Mouse (Mus musculus) kidney, postnatal 0 days (tissue): ENCODE results near the gene Mroh8. TPM values are rescaled to one million over a fixed set of nuclear protein-coding genes. Genes with fewer than 3 reads are reported as not detected.

Experiments used
- ATAC-seq: fragments of 200-750 bp; cut with Nextera tagmentation; replicated peaks from 2 replicates; pipeline ENCODE4 v1.8.0; 2017; ENCODE audit warnings: low read depth, moderate number of reproducible peaks, moderate TSS enrichment, moderate library complexity; ENCODE audit not compliant: low FRiP score
- DNase-seq: peaks from one replicate; pipeline ENCODE4 v3.0.0-alpha.2; 2016; ENCODE audit warnings: low spot score
- H3K27ac ChIP-seq: fragments of 300-500 bp; sonication (generic); 2 replicates; pipeline ENCODE4 v1.5.1; 2014; ENCODE audit warnings: mild to moderate bottlenecking
- H3K27me3 ChIP-seq: fragments of 300-500 bp; sonication (generic); 2 replicates; pipeline ENCODE4 v1.6.1; 2014; ENCODE audit warnings: low read length, mixed read lengths; ENCODE audit not compliant: insufficient read depth
- H3K36me3 ChIP-seq: fragments of 300-500 bp; sonication (generic); 2 replicates; pipeline ENCODE4 v1.6.1; 2014; ENCODE audit warnings: low read length, mixed read lengths; ENCODE audit not compliant: insufficient read depth
- H3K4me1 ChIP-seq: fragments of 300-500 bp; sonication (generic); replicated peaks from 2 replicates; pipeline ENCODE4 v1.6.1; 2014; ENCODE audit warnings: antibody characterized with exemption, low read length, mixed read lengths; ENCODE audit not compliant: insufficient read depth
- H3K4me2 ChIP-seq: fragments of 300-500 bp; sonication (generic); 2 replicates; pipeline ENCODE4 v1.6.1; 2014; ENCODE audit warnings: mild to moderate bottlenecking, low read length, moderate library complexity, mixed read lengths
- H3K4me3 ChIP-seq: fragments of 300-500 bp; sonication (generic); replicated peaks from 2 replicates; pipeline ENCODE4 v1.5.1; 2014; ENCODE audit warnings: low read depth, low read length
- H3K9ac ChIP-seq: fragments of 300-500 bp; sonication (generic); 2 replicates; pipeline ENCODE4 v1.6.1; 2014; ENCODE audit warnings: low read depth, low read length
- H3K9me3 ChIP-seq: fragments of 300-500 bp; sonication (generic); replicated peaks from 2 replicates; pipeline ENCODE4 v1.6.1; 2016; ENCODE audit warnings: low read length, inconsistent platforms, mixed read lengths
- CTCF ChIP-seq: IDR thresholded peaks from 2 replicates; pipeline ENCODE4 v1.5.1; 2016; ENCODE audit warnings: antibody characterized with exemption, low read depth, mild to moderate bottlenecking, moderate library complexity
- WGBS: fragments of 180-500 bp; shearing (Covaris S2); extraction: QIAGEN DNeasy Blood & Tissue Kit; methylation state at CpG from one replicate; pipeline ENCODE4 v1.1.7; 2014; 5-methylcytosine and 5-hydroxymethylcytosine counted together
- polyA plus RNA-seq: library from polyadenylated mRNA; unstranded; fragments of >200 nt; fragmentation: Nextera tagmentation; extraction: Ambion mirVana; gene quantifications from 2 replicates; pipeline ENCODE4 v1.2.1, GENCODE M21; 2015

Gene Mroh8
- polyA plus RNA-seq, 1 experiment from 2014 or later = 0.29 TPM

GRCm38 (mm10) chr2:157300051-157300450, 20.7 kb upstream of the Mroh8 start:
- H3K4me2 ChIP-seq = no peak overlapping the region
- no peaks in the 10 kb centered on the region for H3K4me1 ChIP-seq
- no peak overlapping the region for H3K27ac ChIP-seq
- 92% methylated on average over 6 of the region's 6 CpGs for WGBS
- no peak overlapping the region for H3K9ac ChIP-seq
- TF ChIP-seq CTCF = no peak
- H3K4me3 ChIP-seq = no peak overlapping the region
- ATAC-seq = no peak
- H3K27me3 ChIP-seq = no peaks in the 10 kb centered on the region
- H3K36me3 ChIP-seq = peaks cover 58% of the 10 kb centered on the region
- no peaks in the 10 kb centered on the region for H3K9me3 ChIP-seq
- no peak for DNase-seq

GRCm38 (mm10) chr2:157296105-157296689, 16.8 kb upstream of the Mroh8 start:
- Histone ChIP-seq H3K4me1 (no peaks in the 10 kb centered on the region), H3K4me2 (no peak overlapping the region), H3K9me3 (no peaks in the 10 kb centered on the region), H3K36me3 (peaks cover 60% of the 10 kb centered on the region), H3K27ac (no peak overlapping the region), H3K27me3 (no peaks in the 10 kb centered on the region), H3K4me3 (no peak overlapping the region), H3K9ac (no peak overlapping the region)
- 65% methylated on average over 7 of the region's 7 CpGs for WGBS
- ATAC-seq (no peak), DNase-seq (no peak)
- TF ChIP-seq CTCF = no peak

GRCm38 (mm10) chr2:157292093-157292492, 12.7 kb upstream of the Mroh8 start:
- no peak overlapping the region for H3K27ac ChIP-seq
- no peaks in the 10 kb centered on the region for H3K4me1 ChIP-seq
- DNase-seq (peak; percentile 85), ATAC-seq (no peak)
- peak; percentile 89 for TF ChIP-seq CTCF
- 9% methylated on average over 2 of the region's 2 CpGs for WGBS
- no peak overlapping the region for H3K4me2 ChIP-seq
- H3K4me3 ChIP-seq = no peak overlapping the region
- H3K27me3 ChIP-seq = no peaks in the 10 kb centered on the region
- peaks cover 35% of the 10 kb centered on the region for H3K36me3 ChIP-seq
- H3K9me3 ChIP-seq = no peaks in the 10 kb centered on the region
- H3K9ac ChIP-seq = no peak overlapping the region

- ATAC-seq (no peak), DNase-seq (no peak)
- 90% methylated on average over 5 of the region's 5 CpGs for WGBS
- no peak overlapping the region for H3K4me2 ChIP-seq
- H3K4me3 ChIP-seq = no peak overlapping the region
- H3K27ac ChIP-seq = no peak overlapping the region
- peaks cover 30% of the 10 kb centered on the region for H3K36me3 ChIP-seq
- H3K9me3 ChIP-seq = no peaks in the 10 kb centered on the region
- no peaks in the 10 kb centered on the region for H3K4me1 ChIP-seq
- no peaks in the 10 kb centered on the region for H3K27me3 ChIP-seq
- no peak for TF ChIP-seq CTCF
- H3K9ac ChIP-seq = no peak overlapping the region
These were observed 9.6 kb upstream of the Mroh8 start for GRCm38 (mm10) chr2:157288996-157289395.

GRCm38 (mm10) chr2:157287542-157287941, 8.2 kb upstream of the Mroh8 start:
- H3K4me3 ChIP-seq = no peak overlapping the region
- DNase-seq (peak; percentile 81), ATAC-seq (no peak)
- WGBS = 15% methylated on average over 3 of the region's 3 CpGs
- no peaks in the 10 kb centered on the region for H3K4me1 ChIP-seq
- H3K4me2 ChIP-seq = no peak overlapping the region
- H3K36me3 ChIP-seq = peaks cover 32% of the 10 kb centered on the region
- peak; percentile 80 for TF ChIP-seq CTCF
- no peaks in the 10 kb centered on the region for H3K27me3 ChIP-seq
- no peaks in the 10 kb centered on the region for H3K9me3 ChIP-seq
- H3K27ac ChIP-seq = no peak overlapping the region
- no peak overlapping the region for H3K9ac ChIP-seq

GRCm38 (mm10) chr2:157283321-157283720, 4.0 kb upstream of the Mroh8 start:
- no peak for DNase-seq
- Histone ChIP-seq H3K4me3 (no peak overlapping the region), H3K9ac (no peak overlapping the region), H3K36me3 (peaks cover 16% of the 10 kb centered on the region), H3K27ac (no peak overlapping the region), H3K4me1 (0 out of 2 replicates have a peak, but pooled peaks cover 7% of the 10 kb centered on the region), H3K27me3 (no peaks in the 10 kb centered on the region), H3K4me2 (no peak overlapping the region), H3K9me3 (no peaks in the 10 kb centered on the region)
- 90% methylated on average over 6 of the region's 6 CpGs for WGBS
- TF ChIP-seq CTCF = no peak
- ATAC-seq = no peak
